Mouse (Mus musculus) mouse trophoblast stem cell (cell line): ENCODE results near the gene Hs1bp3.

Source experiments
- in situ Hi-C, 2 experiments: fragments of 300-500 bp; cut with MseI, MboI; formaldehyde crosslinking; loops; 2 replicates in 1 of 2; 3 replicates in 1 of 2; pipeline ENCODE4 v1.15.1; 2025

Hs1bp3 gene

DNA sequence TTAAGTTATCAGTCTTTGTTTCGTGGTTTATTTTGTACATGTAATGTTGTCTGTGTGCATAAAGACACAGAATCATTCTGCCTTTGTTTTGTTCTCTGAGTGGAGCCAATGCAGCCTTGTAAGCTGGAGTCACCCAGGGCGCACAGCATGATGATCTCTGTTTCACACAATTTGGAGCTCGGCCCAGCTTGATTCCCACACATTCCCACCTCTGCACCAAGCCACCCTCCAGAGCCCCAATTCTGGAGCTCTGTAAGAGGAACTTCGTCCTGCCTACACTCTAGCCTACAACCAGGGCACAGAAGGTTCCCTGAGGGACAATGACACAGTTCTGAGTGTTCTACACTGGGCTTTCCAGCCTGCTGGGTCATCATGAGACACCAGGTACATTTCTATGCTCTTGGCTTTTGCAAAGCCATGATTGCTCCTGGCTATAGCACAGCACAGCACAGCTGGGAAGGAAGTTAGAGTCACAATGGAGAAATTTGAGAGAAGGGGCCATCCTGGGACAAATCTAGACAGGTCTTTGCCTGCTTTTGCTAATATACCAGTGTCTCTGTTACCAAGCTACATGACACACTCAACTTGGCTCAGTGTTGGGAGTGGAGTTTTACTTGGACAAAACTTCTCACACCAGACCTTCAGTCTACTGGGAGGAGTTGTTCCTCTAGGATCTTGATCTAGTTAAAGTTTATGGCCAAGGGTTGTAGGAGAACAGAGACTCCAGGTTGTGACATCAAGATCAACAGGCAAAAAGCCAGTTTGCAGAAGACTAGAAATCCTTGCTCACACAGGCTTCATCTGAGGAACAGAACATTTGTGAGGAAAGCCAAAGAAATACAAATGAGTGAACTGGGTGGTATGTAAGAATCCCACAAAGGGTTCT, 75.5 kb downstream of the Hs1bp3 start:
- in situ Hi-C loops, result no loop called here

- in situ Hi-C loops, result no loop called here
These were observed 80.0 kb downstream of the Hs1bp3 start for GRCm38 (mm10) chr12:8393226-8393625.
